Mouse (Mus musculus) adrenal gland, adult 18-20 months (tissue): Measurements from ENCODE around the gene Ubald2. TPM values are rescaled to one million over a fixed set of nuclear protein-coding genes. Genes with fewer than 3 reads are reported as not detected.

Experiments used
- DNase-seq, 2 experiments: peaks; one replicate each; pipeline ENCODE4 v3.0.0; 2021 to 2022; ENCODE audit warnings: low spot score in 2 of 2
- total RNA-seq, 2 experiments: library from RNA; stranded (reverse); gene quantifications; 1 replicate in 1 of 2; 2 replicates in 1 of 2; pipeline ENCODE4 v1.2.3; 2021

Ubald2 gene
- total RNA-seq, 2 experiments from 2014 or later = 19.1 to 22.5 TPM

DNA sequence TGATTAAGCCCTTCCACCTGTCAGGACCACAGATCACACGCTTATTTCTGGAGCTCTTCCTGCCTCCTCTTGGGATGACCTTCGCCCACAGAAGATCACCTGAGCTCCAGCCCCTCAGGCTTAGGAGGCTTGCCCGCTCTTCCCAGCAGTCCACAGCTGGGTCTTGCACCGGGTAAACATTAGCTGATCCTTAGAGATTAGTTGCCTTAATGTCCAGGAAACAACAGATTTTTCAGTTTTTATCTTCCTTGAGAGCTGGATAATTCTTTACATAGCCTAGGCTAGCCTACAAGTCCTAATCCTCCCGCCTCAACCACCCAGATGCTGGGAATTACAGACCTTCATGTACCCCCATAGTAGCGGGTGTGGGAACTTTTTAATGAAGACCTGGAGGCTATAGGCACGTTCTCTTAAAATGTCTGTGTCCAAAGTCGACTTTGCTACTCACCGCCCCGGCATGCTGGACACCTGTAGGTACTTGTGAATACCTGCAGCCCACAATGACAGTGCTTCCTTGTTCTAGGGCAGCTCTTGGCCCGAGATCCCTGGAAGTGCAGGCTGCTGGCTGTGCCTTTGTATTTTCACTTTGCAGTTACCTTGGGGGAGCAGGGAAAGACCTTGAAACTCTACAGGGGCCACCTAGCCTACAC, 2.3 kb upstream of the Ubald2 start:
- DNase-seq = no peak

DNA sequence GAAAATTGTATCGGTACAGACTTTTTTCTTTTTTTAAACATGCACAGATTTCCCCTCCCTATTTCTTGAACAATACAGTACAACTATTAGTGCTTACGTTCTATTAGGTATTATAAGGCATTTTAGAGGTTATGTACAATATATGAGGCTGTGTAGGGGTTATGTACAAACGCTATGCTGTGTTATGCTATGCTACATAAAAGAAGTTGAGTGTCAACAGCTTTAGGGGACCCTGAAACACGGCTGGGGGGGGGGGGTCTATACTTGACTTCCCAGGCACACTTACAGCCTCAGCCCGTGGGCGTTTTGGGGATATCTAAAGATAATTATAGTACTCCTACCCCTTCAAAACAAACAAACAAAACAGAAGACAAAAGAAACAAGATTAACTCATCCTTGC, 1.8 kb upstream of the Ubald2 start:
- DNase-seq = no peak

DNA sequence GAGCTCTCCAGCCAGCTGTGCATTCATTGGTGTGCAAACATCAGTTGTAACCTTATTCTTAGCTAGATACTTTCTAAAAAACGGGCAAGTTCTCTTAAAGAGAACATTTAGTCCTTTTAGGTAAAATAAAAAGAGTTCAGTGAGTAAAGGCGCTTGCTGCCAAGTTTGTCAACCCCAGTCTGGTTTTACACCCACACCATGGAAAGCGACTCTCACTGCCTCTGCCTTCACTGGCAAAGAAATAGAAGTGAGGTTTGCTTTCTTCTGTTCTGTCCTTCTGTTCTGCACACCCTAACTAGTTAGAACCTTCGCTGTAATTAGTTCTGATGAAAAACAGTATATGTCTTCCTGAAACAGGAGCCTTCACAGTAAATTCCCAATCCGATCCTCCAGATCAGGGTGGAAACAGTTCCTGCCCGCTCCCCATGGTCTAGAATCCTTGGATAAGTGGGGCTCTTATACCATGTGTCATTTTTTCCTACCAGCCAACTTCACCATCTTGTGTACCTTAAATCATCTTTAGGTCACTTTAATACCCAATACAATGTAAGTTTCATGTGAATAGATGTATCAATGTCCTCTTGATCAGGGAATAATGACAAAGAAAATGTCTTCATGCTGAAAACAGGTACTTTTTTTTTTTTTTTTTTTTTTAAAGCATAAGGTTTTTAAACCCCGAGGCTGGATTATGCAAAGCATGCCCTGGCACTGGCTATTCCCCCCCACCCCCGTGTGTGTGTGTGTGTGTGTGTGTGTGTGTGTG, 1.1 kb upstream of the Ubald2 start:
- DNase-seq = no peak

DNA sequence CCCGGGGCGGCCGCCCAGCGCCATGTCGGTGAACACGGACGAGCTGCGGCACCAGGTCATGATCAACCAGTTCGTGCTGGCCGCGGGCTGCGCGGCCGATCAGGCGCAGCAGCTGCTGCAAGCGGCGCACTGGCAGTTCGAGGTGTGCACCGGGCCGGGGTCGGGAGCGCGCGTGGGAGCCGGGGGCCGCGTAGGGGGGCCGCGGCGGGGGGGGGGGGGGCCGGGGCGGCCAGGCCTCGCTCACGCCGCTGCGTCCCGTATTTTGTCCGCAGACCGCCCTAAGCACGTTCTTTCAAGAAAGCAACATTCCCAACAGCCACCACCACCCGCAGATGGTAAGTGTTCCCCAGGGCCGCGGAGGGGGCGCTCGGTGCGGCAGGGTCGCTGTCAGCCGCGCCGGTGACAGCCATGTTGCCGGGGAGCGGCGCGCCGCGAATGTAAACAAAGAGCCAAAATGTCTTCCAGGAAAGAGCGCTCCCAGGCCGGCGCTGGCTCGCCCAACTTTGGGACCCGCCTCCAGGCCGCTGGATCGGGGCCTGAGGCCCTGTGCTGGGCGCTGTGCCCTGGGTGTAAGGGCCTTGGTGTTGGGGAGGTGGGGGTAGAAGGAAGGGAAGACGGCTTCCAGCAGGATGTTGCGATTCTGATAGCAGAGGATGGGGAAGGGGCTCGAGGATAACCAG, 533 bp downstream of the Ubald2 start:
- DNase-seq = peak; percentile 60 to 70

DNA sequence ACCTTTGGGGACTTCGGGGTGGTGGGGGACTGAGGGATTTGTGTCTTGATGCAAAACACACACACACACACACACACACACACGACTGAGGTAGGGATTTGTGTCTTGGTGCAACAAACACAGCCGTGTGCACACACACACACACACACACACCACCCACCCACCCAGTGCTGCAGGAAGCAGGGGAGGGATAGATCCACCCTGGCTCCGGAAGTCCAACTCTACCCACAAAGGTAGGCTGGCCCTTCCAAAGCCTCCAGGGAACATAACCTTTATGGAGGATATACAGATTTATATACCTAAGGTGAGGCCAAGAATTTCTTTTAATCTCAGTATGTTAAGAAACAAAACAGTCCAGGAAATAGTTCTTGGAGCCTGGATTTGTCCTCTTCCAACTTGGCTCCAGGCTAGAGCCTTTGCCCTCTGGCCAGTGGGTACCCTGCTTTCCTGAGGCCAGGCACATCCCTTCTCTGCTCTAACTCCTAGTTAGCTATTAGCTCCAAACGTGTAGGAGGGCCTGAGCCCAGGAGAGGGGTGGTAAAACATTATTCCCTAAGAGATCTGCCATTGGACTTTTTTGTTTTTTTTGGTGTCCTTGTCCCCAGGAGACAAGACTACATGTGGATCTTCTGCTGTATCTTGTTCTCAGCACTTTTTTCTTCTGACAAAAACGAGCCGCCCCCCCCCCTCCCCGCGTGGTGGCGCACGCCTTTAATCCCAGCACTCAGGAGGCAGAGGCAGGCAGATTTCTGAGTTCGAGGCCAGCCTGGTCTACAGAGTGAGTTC, 1.3 kb downstream of the Ubald2 start:
- DNase-seq = no peak

DNA sequence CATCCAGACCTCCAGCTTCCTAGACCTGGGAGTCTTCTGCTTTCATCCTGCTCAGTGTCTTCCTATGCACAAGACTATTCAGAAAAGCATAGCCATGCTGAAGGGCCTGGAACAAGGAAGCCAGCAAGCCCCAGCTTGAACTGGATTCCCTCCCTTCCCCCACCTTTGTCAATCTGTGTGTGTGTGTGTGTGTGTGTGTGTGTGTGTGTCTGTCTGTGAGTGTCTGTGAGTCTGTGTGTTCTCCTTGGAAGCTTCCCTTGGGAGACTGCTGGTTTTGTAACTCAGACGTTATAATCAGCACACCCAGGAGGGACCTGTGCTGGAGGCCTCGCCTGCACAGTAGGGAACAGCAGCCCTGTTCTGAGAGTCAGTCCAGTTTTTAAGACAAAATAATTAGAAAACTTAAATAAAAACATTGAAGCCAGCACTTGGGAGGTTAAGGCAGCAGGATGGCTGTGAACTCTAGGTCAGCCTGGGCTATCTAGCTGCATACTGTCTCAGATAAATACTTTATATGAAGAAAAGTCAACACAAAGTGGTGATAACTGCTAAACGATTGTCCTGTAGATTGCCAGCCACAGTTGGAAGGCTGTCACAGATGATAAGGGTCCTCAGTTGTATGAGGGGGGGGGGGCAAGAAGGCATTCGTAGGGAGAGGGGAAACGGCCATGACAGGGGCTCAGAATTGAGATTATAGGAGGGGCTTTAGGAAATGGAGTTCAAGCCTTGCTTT, 2.3 kb downstream of the Ubald2 start:
- no peak for DNase-seq

DNA sequence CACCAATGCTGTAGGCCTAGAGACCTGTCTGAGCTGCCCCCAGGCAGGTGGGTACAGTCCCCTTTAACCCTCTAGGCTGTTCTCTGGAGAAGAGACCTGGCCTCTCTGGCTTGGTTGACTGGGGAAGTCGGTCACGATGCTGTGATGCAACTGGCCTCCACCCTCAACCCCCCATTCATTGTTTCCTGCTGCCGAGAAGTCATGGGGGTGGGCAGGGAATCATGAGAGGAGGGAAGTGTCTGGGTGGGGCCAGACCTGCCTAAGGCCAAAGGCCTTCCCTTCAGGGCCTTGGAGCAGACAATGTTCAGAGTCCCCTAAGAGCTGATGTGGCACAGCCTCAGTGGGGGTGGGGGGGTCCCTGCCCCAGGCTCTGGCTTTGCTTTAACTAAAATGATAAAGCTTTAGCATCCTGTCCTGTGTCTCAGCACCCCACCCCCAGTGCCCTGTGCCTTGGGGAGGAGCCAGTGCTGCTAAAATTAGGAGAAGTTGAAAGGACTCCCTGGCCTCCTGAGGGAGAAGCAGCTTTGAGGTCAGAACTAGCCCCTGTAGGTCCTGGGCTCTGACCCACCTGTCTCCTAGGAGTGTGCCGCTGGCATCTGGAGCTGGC, 2.9 kb downstream of the Ubald2 start:
- DNase-seq = no peak

DNA sequence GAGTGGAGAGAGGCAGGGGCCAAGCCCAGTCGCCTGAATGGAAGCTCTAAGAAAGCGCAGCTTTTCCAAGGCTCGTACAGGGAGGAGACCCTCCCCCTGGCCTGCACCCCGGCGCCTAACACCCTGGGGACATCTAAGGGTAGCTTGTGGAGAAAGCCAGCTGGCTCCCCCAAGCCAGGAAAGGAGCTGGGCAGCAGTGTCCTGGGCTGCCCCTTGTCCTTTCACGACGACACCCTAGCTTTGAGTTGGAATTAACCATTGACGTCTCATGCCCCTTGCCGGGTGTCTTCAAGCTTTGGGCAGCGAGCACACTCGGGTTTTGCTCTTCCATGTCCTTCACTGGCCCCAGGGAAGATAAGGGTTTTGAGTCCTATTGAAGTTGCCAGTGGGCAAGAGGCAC, 3.6 kb downstream of the Ubald2 start:
- no peak for DNase-seq

DNA sequence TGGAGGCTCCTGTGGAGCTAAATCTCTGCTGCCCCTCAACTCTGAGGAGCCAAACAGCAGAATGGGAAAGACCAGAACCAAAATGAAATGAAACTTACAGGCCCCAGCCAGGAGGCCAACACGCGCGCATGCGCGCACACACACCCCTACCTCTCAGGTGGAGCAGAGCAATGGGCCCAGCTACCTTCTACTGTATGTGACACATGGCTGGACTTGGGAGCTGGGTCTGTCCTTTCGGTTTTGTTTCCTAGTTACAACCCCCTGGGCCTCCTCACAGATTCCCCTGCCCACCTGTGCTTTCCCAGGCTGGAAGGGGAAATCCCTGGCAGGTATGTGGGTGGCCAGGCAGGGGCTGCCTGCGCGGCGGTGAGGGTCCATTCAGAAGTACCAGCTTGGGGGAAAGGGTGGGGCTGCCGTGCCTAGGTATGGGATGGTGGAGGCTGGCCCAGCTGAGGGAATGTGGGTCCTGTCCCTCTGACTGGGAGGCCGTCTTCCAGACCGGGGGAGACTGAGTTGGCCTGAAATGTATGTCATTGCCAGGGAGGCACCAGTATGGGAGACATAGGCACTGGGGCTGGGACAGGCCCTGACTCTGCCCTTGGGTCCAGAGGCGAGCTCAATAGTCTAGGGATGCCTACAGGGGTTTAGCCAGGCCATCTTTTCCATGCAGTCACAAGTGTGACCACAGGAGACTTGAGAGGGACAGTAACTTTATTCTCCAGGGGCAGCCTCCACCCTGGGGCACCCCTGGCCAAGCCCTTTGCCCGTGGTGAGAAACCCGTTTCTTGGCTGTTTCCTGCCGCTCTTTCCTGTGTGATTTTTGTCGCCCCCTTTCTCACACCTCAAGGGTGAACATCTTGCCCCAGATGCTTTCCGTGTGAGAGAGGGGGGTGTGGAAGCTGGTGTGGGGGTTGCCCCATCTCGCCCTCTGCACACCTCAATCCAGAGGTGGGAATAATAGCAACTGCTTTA, 5.7 kb downstream of the Ubald2 start:
- no peak for DNase-seq

DNA sequence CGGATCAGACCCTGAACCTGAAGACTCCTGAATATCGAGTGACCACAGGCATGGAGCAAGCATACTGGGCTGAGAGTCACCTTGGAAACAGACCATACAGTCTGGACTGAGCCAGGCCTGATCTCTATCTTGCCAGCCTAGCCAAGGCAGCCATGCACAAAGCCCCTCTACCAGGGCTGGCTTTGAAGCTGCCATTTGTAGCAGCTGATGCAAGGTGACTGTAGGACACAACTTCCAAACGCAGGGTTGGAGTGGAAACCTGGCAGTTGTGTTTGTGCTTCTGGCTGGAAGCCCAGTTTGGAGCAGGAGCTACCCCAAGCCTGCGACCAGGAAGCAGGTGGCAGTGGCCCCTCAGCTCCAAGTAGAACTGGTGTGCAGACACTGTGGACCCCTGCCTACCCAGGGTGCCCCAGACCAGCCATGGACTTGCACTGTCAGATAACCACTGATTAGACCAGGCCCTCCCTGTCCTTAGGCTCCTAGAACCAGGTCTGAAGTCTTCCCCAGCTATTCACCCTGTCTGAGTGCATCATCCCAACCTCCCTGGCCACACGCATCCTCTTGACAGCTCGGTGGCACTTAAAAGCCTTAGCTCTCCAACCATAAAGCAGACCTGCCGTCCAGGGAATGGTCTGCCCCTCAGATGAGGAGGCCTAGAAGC, 6.6 kb downstream of the Ubald2 start:
- no peak for DNase-seq

DNA sequence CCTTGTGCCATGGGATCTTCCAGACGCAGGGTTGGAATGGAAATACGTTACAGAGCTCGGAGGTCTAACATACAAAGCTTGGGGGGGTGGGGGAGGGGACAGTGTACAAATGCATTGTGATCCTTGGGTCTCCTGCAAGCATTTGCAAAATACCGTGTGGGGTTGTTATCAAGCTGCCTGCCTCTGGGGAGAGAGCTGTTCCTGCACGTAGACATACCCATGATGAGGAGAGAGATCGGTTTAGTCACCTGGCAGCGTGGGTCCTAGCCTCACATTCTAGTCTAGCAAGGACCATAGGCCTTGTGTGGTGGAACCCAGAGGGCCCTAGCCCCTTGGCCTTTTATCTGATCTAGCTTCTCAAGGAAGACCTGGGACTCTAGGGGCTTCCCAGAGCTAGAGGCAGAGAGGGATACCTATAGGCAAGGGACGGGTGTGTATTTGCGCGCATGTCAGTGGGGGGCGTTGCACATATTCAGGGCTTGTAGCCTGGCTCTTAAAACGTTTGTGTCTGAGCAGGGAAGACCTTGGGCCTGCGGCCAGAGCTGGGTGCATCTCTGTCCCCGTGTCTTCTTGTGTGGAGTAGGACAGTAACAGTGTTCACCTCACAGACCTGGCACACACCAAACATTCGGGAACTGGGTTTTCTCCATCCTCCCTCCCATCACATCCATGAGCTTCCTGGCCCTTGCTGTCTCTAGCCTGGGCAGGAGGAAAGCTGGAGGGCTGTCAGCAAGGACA, 8.4 kb downstream of the Ubald2 start:
- no peak for DNase-seq

DNA sequence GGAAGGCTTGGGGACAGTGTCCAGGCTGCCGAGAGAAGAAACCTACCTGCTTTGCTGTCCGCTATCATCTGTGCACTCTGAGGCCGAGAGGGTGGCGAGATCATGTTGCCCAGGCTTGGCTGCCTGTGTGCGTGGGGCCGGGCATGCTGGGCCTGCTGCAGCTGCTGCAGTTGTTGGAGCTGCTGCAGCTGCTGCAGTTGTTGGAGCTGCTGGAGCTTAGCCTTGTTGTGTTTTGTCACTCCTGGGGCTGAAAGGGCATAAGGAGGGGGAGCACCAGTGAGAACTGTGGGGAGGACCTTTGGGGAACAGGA, 8.9 kb downstream of the Ubald2 start:
- DNase-seq = no peak

DNA sequence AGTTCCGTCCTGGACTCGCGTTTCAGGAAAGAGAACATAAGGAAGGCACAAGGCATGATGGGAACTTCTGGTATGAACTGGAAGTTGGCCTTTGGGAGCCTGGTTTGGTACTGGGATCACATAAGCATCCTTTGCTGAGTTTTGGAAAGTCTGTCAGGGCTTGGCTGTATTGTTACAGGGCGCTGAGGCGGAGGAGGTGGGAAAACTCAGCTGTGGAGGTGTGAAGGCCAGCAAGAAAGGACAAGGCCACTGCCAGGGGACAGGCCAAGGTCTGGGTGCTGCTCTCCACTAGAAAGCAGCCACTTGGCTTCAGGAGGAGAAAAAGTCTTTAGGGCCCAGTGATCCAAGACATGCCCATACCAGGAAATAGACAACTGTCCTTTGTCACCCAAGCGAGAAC, 9.4 kb downstream of the Ubald2 start:
- DNase-seq = no peak

DNA sequence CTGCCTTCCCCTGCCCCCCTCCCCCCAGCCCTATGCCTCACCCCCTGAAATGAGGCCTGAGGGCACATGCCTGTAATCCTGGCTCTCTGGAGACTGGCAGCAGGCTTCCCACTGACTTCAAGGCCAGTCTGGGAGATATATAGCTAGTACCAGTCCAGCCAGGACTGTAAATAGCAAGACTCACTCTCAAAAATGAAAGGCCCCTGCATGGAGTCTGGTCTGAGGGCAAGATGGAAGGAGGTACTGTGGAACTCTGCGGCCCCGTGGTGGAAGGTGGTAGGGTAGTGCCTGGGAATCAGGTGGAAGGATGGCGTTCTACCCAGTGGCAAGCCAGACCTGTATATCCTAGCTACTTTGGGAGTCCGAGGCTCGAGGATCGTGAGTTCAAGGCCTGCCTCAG, 10.0 kb downstream of the Ubald2 start:
- DNase-seq = no peak

DNA sequence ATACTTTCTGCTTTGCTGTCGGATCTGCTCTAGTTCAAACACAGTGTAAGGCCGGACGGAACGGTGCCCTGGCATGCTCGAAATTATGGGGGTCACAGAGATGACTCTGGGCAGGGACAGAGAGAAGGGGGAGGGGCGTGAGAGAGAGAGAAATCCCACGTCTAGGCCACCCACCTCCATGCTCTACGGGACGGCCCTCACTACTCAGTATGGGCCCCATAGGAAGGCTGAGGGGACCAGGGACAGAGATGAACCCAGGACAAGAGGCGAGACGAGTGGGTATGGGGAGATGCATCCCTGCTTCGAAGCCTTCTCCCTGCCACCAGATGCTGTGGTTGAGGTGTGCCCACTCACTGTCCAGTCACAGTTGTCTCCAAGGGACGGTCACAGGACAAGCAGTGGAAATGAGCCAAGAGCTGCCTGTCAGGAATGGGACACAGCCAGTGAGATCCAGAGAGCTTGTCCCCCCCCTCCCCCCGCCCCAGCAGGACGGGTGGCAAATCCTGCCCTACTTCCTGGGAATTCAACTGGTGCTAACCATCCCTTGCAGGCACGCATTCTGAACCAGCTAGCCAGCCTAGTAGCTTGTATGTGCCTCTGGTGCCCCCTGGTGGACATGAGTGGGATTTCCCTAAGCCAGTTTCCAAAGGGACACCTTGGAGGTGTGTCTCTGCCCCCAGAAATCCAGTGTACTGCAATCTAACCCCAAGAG, 11.9 kb downstream of the Ubald2 start:
- peak; percentile 95 to 98 for DNase-seq

DNA sequence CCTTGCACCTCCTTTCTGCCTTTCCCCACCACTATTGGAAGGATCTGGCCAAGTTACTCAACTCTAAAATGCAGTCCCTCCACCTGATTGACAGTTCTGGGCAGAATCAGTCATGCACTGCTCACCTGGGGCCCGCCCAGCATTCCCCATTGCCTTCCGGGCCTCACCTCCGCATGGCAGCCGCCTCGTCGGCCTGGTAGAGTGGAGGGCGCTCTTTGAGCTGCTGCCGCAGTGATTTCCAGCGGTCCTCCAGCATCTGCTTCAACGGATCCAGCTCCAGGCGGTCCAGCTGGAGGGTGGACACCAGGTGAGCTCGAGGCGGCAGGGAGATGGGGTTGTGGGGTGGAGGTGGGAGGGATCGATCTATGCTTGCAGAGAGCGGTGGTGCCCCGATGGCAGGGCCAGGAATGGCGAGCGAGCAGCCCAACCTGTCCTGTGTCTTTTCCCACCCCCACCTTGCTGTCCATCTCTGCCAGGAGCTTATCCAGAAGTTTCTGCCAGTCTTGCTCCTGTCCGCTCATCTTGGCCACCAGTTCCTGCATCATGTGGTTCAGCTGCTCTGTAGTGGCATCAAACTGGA, 12.5 kb downstream of the Ubald2 start:
- DNase-seq = no peak

DNA sequence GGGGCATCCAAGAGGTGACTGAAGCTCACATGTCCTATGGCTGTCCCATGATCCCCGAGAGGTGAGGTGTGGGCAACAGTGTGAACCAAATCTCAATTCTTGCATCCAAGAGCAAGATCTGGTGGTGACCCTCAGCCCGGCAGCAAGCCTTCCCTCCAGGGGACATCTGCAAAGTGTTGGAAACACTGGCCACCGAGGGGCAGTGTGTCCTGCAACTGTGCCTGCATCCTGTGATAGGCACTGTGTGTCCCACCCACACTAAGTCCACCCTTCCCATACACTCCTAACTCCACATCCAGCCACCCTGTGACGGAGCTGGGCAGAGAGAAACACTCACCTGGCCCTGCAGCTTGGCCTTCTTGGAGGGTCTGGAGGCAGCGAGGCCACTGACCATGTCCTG, 13.9 kb downstream of the Ubald2 start:
- DNase-seq = no peak
